Mouse (Mus musculus) limb, embryonic 10.5 days (tissue): ENCODE data around the gene Scyl3. TPM values are rescaled to one million over a fixed set of nuclear protein-coding genes. Genes with fewer than 3 reads are reported as not detected.

Source experiments
- DNase-seq: peaks from one replicate; pipeline ENCODE4 v3.0.0-alpha.2; 2017; ENCODE audit warnings: low spot score
- H3K27ac ChIP-seq: fragments of 300-500 bp; sonication (generic); 2 replicates; pipeline ENCODE4 v1.5.1; 2016; ENCODE audit warnings: mild to moderate bottlenecking
- H3K27me3 ChIP-seq: fragments of 300-500 bp; sonication (generic); 2 replicates; pipeline ENCODE4 v1.6.1; 2016; ENCODE audit warnings: low read depth, mild to moderate bottlenecking; ENCODE audit not compliant: poor library complexity, severe bottlenecking
- H3K36me3 ChIP-seq: fragments of 300-500 bp; sonication (generic); 2 replicates; pipeline ENCODE4 v1.6.1; 2016; ENCODE audit warnings: mild to moderate bottlenecking, moderate library complexity
- H3K4me1 ChIP-seq: fragments of 300-500 bp; sonication (generic); 2 replicates; pipeline ENCODE4 v1.6.1; 2016
- H3K4me3 ChIP-seq: fragments of 300-500 bp; sonication (generic); 2 replicates; pipeline ENCODE4 v1.5.1; 2016; ENCODE audit warnings: mild to moderate bottlenecking, moderate library complexity
- H3K9me3 ChIP-seq: fragments of 300-500 bp; sonication (generic); replicated peaks from 2 replicates; pipeline ENCODE4 v1.6.1; 2016; ENCODE audit warnings: mild to moderate bottlenecking
- WGBS: fragments of 180-500 bp; shearing (Covaris S2); methylation state at CpG from one replicate; pipeline ENCODE4 v1.1.7; 2016; 5-methylcytosine and 5-hydroxymethylcytosine counted together
- polyA plus RNA-seq: library from polyadenylated mRNA; unstranded; fragments of >200 nt; fragmentation: Nextera tagmentation; extraction: Ambion mirVana; gene quantifications from 2 replicates; pipeline ENCODE4 v1.2.1, GENCODE M21; 2016

Scyl3 gene
- polyA plus RNA-seq: 17.9 and 21.1 TPM in 2 replicates

- Histone ChIP-seq H3K4me3 (peak within 1 kb of the TSS; percentile 97), H3K9me3 (no peaks in the 10 kb centered on the region), H3K4me1 (peaks cover 18% of the 10 kb centered on the region), H3K27ac (peak within 1 kb of the TSS; percentile 88), H3K27me3 (no peaks in the 10 kb centered on the region), H3K36me3 (peaks cover 7% of the 10 kb centered on the region)
- DNase-seq: no peak
- WGBS: 76% methylated on average over 7 of the region's 7 CpGs
Observed at GRCm38 (mm10) chr1:163928846-163929245, at the start of gene Scyl3. Gene Scyl3 (plus strand): TSS chr1:163929100.

- Histone ChIP-seq H3K4me3 (no peak overlapping the region), H3K27me3 (no peaks in the 10 kb centered on the region), H3K4me1 (peaks cover 15% of the 10 kb centered on the region), H3K36me3 (peaks cover 7% of the 10 kb centered on the region), H3K27ac (no peak overlapping the region), H3K9me3 (no peaks in the 10 kb centered on the region)
- DNase-seq: no peak
Observed at GRCm38 (mm10) chr1:163889629-163890028, 39.3 kb upstream of the Scyl3 start.

DNA sequence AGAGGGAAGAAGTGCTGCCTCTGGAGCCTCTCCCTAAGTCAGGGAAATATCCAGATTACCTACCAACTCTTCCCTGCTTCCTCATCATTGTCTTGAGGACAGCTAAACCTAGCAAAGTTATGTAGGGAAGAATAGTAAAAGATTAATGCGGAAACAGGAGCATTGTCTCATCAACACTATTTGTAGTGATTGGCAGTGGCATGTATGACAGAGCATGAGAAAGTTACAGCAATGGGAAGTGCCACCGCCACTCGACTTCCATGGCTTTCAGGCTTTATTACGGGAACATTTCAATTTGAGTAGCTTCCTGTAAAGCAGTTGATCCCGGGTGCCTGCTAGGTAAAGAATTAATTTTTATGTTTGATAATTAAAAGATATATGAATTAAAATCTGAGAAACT, 35.6 kb upstream of the Scyl3 start:
- Histone ChIP-seq H3K27ac (no peak overlapping the region; the same call in 1 of the 2 replicates), H3K36me3 (peaks cover 3% of the 10 kb centered on the region; the same call in 1 of the 2 replicates), H3K4me1 (peaks cover 51% of the 10 kb centered on the region), H3K9me3 (no peaks in the 10 kb centered on the region), H3K4me3 (no peak overlapping the region), H3K27me3 (no peaks in the 10 kb centered on the region)
- WGBS: 68% methylated on average over 5 of the region's 5 CpGs
- no peak for DNase-seq

- no peak overlapping the region for H3K27ac ChIP-seq
- no peaks in the 10 kb centered on the region for H3K9me3 ChIP-seq
- no peaks in the 10 kb centered on the region for H3K27me3 ChIP-seq
- H3K4me1 ChIP-seq: peaks cover 57% of the 10 kb centered on the region
- H3K36me3 ChIP-seq: no peaks in the 10 kb centered on the region
- WGBS: 64% methylated on average over 11 of the region's 11 CpGs
- H3K4me3 ChIP-seq: no peak overlapping the region
- no peak for DNase-seq
Observed at GRCm38 (mm10) chr1:163893774-163894527, 34.9 kb upstream of the Scyl3 start.

DNA sequence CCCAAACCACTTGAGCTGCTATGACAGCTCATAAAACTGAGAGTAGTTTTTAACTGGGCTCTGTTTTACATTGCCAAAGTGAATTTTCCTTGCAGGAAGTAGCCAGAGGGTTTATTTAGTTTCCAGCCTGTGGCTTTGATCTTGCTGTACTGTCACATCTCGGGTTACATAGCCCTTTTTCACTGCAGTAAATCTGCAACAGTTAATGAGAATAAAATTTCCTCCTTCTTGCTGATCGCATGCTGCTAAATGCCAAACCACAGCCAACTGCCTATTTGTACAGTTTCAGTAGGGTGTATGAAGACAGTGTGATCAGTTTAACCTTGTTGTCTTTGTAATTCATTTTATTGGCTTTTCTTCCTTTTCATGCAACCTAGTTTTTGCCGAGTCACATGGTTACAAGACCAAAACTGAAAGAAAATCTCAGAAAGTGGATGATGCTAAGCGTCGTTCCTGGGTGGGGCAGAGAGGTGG, 30.6 kb upstream of the Scyl3 start:
- H3K36me3 ChIP-seq: no peaks in the 10 kb centered on the region
- 14% methylated on average over 5 of the region's 5 CpGs for WGBS
- no peaks in the 10 kb centered on the region for H3K9me3 ChIP-seq
- peak; percentile 48 for DNase-seq
- peaks cover 77% of the 10 kb centered on the region for H3K4me1 ChIP-seq
- no peaks in the 10 kb centered on the region for H3K27me3 ChIP-seq
- H3K4me3 ChIP-seq: no peak overlapping the region
- peak overlapping the region; percentile 74 for H3K27ac ChIP-seq

- DNase-seq: no peak
- WGBS: 90% methylated on average over 2 of the region's 2 CpGs
- Histone ChIP-seq H3K4me3 (no peak overlapping the region), H3K27me3 (no peaks in the 10 kb centered on the region), H3K27ac (0 out of 2 replicates have a peak overlapping the region, but pooled peaks have one; percentile 11), H3K36me3 (no peaks in the 10 kb centered on the region), H3K4me1 (peaks cover 66% of the 10 kb centered on the region), H3K9me3 (no peaks in the 10 kb centered on the region)
Observed at GRCm38 (mm10) chr1:163899575-163899974, 29.3 kb upstream of the Scyl3 start.

DNA sequence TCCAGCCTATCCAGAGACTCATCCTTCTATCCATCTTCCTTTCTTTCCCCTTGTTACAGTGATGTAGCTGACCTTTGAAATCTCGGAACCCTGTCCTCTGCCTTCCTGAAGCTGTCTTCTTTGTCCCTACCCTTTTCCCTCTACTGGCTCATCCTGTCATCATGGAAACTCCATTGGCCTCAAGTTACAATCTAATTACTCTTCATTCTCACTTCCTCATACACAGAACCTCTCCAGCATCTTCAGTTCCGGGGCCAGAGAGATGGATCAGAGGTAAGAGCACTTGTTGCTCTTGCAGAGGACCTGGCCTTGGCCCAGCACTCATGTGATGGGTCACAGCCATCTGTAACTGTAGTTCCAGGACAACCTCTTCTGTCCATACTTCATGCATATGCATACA, 28.7 kb upstream of the Scyl3 start:
- no peak for DNase-seq
- Histone ChIP-seq H3K27ac (0 out of 2 replicates have a peak overlapping the region, but pooled peaks have one; percentile 2), H3K4me3 (no peak overlapping the region), H3K27me3 (no peaks in the 10 kb centered on the region), H3K4me1 (peaks cover 61% of the 10 kb centered on the region), H3K36me3 (no peaks in the 10 kb centered on the region), H3K9me3 (no peaks in the 10 kb centered on the region)
- WGBS: 82% methylated on average over 2 of the region's 2 CpGs

DNA sequence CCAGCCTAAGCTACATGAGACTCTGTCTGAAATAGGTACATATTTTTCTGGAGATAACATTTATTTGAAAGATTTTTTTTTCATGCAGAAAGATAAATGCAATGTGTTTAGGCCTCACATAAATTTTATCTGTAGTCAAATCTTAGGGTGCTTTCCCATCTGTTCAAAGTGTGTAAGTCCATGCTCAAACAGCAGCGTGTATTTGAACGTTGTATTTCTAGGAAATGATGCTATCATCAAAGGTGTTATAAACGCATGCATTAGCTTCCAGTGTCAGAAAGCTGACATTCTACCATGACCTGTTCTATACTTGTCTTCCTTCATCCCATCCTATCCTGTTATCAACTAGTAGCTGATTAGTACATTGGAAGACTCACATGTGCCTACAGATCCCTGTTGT, 25.5 kb upstream of the Scyl3 start:
- 92% methylated on average over 3 of the region's 3 CpGs for WGBS
- no peak overlapping the region for H3K27ac ChIP-seq

GRCm38 (mm10) chr1:163907007-163907811, 21.7 kb upstream of the Scyl3 start:
- no peak for DNase-seq
- H3K9me3 ChIP-seq: no peaks in the 10 kb centered on the region
- no peak overlapping the region for H3K4me3 ChIP-seq
- peak overlapping the region; percentile 76 for H3K27ac ChIP-seq
- no peaks in the 10 kb centered on the region for H3K27me3 ChIP-seq
- 11% methylated on average over 4 of the region's 4 CpGs for WGBS
- no peaks in the 10 kb centered on the region for H3K36me3 ChIP-seq
- H3K4me1 ChIP-seq: peaks cover 45% of the 10 kb centered on the region

More for the DNA sequence above, 25.5 kb upstream of the Scyl3 start:
- Histone ChIP-seq H3K4me1 (peaks cover 61% of the 10 kb centered on the region), H3K4me3 (no peak overlapping the region), H3K27me3 (no peaks in the 10 kb centered on the region), H3K36me3 (no peaks in the 10 kb centered on the region), H3K9me3 (no peaks in the 10 kb centered on the region)
- DNase-seq: no peak

GRCm38 (mm10) chr1:163908389-163908788, 20.5 kb upstream of the Scyl3 start:
- 45% methylated on average over 11 of the region's 11 CpGs for WGBS
- DNase-seq: no peak
- peak overlapping the region; percentile 76 for H3K27ac ChIP-seq
- H3K4me1 ChIP-seq: peaks cover 45% of the 10 kb centered on the region
- no peaks in the 10 kb centered on the region for H3K9me3 ChIP-seq
- H3K36me3 ChIP-seq: no peaks in the 10 kb centered on the region
- no peaks in the 10 kb centered on the region for H3K27me3 ChIP-seq
- no peak overlapping the region for H3K4me3 ChIP-seq

- DNase-seq: no peak
- peak overlapping the region; percentile 32; the same call in 1 of the 2 replicates for H3K27ac ChIP-seq
- H3K9me3 ChIP-seq: no peaks in the 10 kb centered on the region
- no peaks in the 10 kb centered on the region for H3K36me3 ChIP-seq
- 4% methylated on average over 2 of the region's 2 CpGs for WGBS
- H3K27me3 ChIP-seq: no peaks in the 10 kb centered on the region
- peaks cover 42% of the 10 kb centered on the region for H3K4me1 ChIP-seq
- H3K4me3 ChIP-seq: no peak overlapping the region
Observed at GRCm38 (mm10) chr1:163910343-163910742, 18.6 kb upstream of the Scyl3 start.

GRCm38 (mm10) chr1:163910785-163911184, 18.1 kb upstream of the Scyl3 start:
- H3K36me3 ChIP-seq: peaks cover 3% of the 10 kb centered on the region
- H3K4me1 ChIP-seq: peaks cover 38% of the 10 kb centered on the region
- no peaks in the 10 kb centered on the region for H3K9me3 ChIP-seq
- WGBS: 93% methylated on average over 9 of the region's 9 CpGs
- no peak overlapping the region for H3K4me3 ChIP-seq
- DNase-seq: no peak
- H3K27me3 ChIP-seq: no peaks in the 10 kb centered on the region
- H3K27ac ChIP-seq: peak overlapping the region; percentile 32; the same call in 1 of the 2 replicates

DNA sequence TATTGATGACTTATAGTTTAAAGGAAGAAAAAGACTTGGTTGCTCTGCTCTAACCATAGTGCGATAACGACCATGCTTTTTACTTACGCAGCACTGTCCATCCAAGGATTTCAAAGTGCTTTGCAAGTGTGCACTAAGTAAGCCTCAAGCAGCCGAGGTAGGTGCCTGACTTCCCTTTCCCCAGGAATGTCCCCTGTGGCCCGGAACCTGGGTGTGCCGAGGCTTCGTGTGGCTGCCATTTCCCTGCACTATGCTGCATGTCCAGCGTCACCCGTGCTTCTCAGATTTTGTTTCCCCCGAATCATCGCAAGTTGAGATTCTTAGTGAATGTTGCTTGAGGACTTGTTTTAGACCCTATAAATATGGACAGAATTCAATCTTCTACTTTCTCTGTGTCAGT, 16.9 kb upstream of the Scyl3 start:
- DNase-seq: no peak
- Histone ChIP-seq H3K4me1 (peaks cover 26% of the 10 kb centered on the region), H3K27ac (no peak overlapping the region), H3K36me3 (peaks cover 13% of the 10 kb centered on the region), H3K9me3 (no peaks in the 10 kb centered on the region), H3K27me3 (no peaks in the 10 kb centered on the region), H3K4me3 (no peak overlapping the region)
- 90% methylated on average over 11 of the region's 11 CpGs for WGBS
